Mouse (Mus musculus) E14TG2a.4 (cell line): Measurements from ENCODE around the gene Nhej1.

Source experiments
- H3K27me3 ChIP-seq: 2 replicates; pipeline ENCODE4 v1.6.1; 2014; ENCODE audit warnings: low read length, control low read depth; ENCODE audit not compliant: insufficient read depth
- H3K36me3 ChIP-seq: 2 replicates; pipeline ENCODE4 v1.6.1; 2014; ENCODE audit warnings: low read length, control low read depth; ENCODE audit not compliant: insufficient read depth
- H3K4me1 ChIP-seq: replicated peaks from 2 replicates; pipeline ENCODE4 v1.6.1; 2014; ENCODE audit warnings: low read depth, low read length, control low read depth
- H3K4me3 ChIP-seq: replicated peaks from 2 replicates; pipeline ENCODE4 v1.5.1; 2014; ENCODE audit warnings: mild to moderate bottlenecking, low read length
- H3K9me3 ChIP-seq: 2 replicates; pipeline ENCODE4 v1.6.1; 2014; ENCODE audit warnings: low read length, control low read depth
- CTCF ChIP-seq: conservative IDR thresholded peaks from 2 replicates; pipeline ENCODE4 v1.5.1; 2014; ENCODE audit warnings: low read length
- NANOG ChIP-seq: IDR thresholded peaks from 2 replicates; pipeline ENCODE4 v1.6.1; 2014; ENCODE audit warnings: borderline replicate concordance, low read length, mixed read lengths
- POU5F1 ChIP-seq: IDR thresholded peaks from 2 replicates; pipeline ENCODE4 v1.6.1; 2014; ENCODE audit warnings: low read length, borderline replicate concordance

The Nhej1 gene

DNA sequence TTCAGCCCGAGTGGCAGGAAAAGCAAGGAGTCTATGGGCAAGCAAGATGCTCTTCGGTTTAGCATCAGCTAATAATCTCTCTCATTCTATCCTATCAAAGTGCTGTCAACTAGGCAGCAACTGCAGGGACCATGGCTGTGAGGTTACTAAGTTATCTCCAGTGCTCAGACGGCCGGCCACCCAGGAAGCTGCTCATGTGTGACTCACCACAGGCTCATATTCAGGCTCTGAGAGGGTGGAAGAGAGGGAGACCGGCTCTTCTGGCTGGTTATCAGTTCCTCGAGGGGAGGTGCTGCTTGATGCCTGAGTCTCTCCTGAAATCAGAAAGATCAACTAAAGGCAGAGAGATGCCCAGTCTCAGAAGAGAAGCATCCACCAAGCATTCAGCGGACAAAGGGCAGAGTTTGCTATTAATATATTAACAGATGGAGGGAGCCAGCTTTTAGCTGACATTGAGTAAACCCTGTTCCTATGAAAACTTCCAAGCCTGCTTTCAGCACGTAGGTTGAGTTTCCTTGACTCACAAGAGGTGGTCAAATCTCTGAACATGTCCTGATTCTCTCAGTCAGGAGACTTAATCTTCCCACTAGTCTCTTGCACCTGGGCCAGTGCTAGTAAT, 156.9 kb downstream of the Nhej1 start:
- peaks cover 13% of the 10 kb centered on the region for H3K27me3 ChIP-seq
- TF ChIP-seq CTCF (no peak), POU5F1 (no peak), NANOG (no peak)
- no peaks in the 10 kb centered on the region for H3K9me3 ChIP-seq
- no peak overlapping the region for H3K4me3 ChIP-seq
- peaks cover 4% of the 10 kb centered on the region; the same call in 1 of the 2 replicates for H3K36me3 ChIP-seq
- H3K4me1 ChIP-seq = peaks cover 22% of the 10 kb centered on the region

DNA sequence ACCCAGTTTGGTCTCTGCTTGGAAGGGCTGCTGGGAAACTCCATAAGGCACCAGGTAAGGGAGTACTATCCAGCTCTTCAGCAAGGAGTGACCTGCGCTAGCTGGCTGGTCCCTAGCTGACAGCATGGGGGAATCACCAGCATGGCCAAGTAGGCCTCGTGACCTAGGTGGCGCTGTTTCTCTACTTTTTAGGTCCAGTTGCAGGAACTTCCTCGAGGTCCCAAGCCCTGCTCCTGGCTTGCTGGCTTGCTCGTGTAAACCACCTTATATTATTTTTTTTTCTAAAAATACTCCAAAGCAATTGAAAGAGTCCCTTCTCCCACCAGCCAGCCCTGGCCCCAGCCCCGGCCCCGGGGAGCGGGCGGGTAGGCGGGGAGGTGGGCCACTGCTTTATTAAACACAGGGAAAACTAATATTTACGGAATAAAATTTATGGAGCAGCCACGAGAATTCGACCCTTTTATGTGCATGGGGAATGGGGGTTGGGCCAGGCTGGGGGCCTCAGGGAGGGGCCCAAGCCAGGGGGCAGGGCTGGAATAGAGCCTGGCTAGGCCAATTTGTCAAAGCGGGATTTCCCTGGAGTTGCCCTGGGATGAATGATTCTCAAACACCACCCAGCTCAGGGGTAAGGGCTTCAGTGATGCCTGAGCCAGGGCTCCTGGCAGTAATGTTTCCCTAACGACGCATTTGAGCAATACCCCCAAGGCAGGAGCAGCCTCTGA, 160.3 kb downstream of the Nhej1 start:
- peaks cover 4% of the 10 kb centered on the region; the same call in 1 of the 2 replicates for H3K36me3 ChIP-seq
- no peak overlapping the region for H3K4me3 ChIP-seq

DNA sequence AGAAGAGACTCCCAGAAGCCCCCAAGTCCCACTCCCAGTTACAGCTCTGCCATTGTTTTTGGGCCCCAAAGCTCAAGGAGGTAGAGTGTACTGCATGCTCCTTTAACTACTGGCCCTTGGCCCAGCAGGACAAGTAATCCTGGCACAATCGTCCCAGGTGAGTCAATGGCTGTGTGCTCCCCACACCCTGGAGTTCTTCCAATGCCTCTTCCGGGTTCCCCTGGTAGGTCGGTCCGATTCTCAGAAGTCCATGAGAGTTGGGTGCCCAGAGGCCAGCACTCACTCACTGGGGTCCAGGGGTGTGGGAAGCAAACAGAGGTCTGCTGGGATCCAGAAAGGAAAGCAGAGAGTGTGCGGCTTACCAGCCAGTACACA, 162.2 kb downstream of the Nhej1 start:
- Histone ChIP-seq H3K36me3 (peaks cover 4% of the 10 kb centered on the region; the same call in 1 of the 2 replicates), H3K9me3 (no peaks in the 10 kb centered on the region), H3K27me3 (peaks cover 37% of the 10 kb centered on the region), H3K4me1 (peaks cover 12% of the 10 kb centered on the region), H3K4me3 (no peak overlapping the region)
- no peak for TF ChIP-seq CTCF

More for the DNA sequence above, 160.3 kb downstream of the Nhej1 start:
- Histone ChIP-seq H3K9me3 (no peaks in the 10 kb centered on the region), H3K27me3 (peaks cover 27% of the 10 kb centered on the region), H3K4me1 (peaks cover 12% of the 10 kb centered on the region)
- peak; percentile 54 for TF ChIP-seq CTCF
- TF ChIP-seq POU5F1 = no peak
- no peak for TF ChIP-seq NANOG

DNA sequence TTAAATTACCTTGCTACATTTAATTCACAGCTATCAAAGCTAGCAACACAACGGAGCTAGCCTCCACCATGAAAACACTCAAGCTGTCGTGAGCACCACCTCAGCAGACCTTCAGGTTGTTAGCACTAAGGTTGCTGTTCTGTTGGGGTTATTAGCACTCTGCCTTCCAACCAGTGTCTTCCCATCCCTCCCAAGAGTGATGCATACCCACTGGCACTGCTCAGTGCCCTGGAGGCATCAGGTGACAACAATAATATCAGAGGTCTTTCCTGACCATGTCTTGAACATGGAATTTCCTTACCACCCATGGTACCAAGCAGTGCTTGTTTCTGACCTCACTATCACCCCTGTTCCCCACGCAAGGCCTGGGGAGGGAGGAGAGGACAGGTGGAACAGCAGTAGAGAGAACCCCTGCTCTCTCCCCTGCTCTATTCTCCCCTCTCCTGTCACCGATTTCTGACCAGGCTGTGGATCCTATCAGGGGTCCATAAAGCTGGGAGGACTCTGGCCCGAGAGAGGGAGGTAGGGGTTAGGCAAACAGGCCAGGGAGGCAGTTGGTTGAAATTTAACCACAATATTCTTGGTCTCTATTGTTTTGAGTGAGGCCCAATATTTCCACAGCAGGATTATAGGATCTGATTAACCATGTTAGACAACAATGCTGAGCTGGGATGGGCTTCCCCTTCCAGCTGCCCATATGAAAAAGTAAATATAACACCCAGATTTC, 162.7 kb downstream of the Nhej1 start:
- Histone ChIP-seq H3K4me3 (no peak overlapping the region), H3K27me3 (peaks cover 43% of the 10 kb centered on the region), H3K4me1 (peaks cover 12% of the 10 kb centered on the region), H3K9me3 (no peaks in the 10 kb centered on the region), H3K36me3 (peaks cover under 1% of the 10 kb centered on the region; the same call in 1 of the 2 replicates)
- TF ChIP-seq POU5F1 (no peak), NANOG (no peak), CTCF (no peak)

DNA sequence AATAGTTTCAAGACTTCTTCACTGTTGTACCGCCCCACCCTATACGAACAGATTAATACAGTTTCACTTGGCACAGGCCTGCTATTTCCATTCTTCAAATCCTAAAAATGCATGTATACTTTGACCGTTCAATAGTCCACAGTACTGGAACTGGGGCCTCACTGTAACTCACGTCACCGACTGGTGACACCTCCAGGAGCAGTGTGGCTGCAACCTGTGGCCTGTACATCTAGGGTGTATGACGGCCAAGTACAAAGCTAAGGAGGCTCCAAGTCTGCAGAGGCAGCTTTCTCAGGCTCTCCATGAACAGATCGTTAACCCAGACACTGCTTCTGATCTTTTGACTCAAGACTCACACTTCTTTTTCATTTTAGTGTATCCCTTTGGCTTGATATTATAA, 163.3 kb downstream of the Nhej1 start:
- TF ChIP-seq CTCF (no peak), NANOG (no peak), POU5F1 (no peak)
- Histone ChIP-seq H3K4me3 (no peak overlapping the region), H3K9me3 (no peaks in the 10 kb centered on the region), H3K4me1 (peaks cover 12% of the 10 kb centered on the region), H3K27me3 (peaks cover 43% of the 10 kb centered on the region), H3K36me3 (no peaks in the 10 kb centered on the region)

DNA sequence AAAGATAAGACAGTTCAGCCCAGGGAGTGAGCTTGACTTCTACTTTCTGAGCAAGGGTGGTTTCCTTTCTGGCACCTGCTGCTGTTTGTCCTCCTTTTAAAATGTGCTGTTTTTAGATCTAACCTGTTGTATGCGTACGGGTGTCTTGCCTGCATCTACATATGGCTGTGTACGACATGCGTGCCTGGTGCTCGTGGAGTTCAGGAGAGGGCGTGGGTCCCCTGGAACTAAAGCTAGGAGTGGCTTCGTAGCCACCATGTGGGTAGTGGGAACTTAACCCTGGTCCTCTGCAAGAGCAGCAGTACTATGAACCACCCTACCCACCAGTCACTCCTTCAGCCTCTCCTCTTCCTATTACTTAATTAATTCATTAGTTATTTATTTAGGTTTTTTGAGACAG, 164.9 kb downstream of the Nhej1 start:
- Histone ChIP-seq H3K4me1 (peaks cover 10% of the 10 kb centered on the region), H3K9me3 (no peaks in the 10 kb centered on the region), H3K36me3 (no peaks in the 10 kb centered on the region), H3K27me3 (peaks cover 51% of the 10 kb centered on the region), H3K4me3 (no peak overlapping the region)
- TF ChIP-seq NANOG (no peak), CTCF (no peak), POU5F1 (no peak)

DNA sequence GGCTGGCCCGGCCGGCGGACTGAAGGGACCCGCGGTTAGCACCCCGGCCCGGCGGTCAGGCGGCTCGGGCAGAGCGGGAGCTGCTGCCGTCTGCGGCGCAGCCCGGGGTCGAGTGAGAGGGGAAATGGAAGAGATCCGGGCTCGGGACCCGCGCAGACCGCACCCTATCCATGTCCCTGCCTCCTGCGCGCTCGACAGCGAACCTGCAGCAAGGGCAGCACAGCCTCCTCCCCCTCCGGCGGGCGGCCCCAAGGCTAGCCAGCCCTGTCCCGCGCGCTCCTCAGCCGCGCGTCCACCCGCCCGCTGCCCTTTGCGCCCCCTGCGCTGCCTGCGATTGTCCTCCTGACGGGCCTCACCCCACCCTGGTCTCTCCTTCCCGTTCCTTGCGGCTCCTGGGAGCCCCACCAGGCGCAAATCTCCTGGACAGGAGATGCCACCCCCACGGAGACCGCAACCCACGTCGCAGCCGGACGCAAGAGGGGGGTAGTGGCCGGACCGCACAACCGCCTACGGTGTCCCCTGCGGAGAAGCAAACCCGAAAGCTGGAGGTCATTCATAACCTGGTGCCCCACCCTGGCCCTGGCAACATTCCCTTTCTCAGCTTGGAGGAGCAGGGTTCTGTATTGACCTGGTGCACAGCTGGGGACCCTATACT, 173.3 kb downstream of the Nhej1 start, which contains the start of gene Ihh:
Ihh (minus strand) TSS at position 117 of the 655 bp plus-strand sequence.
- H3K36me3 ChIP-seq = no peaks in the 10 kb centered on the region
- H3K4me3 ChIP-seq = peak within 1 kb of the TSS; percentile 66
- peaks cover 36% of the 10 kb centered on the region for H3K4me1 ChIP-seq
- TF ChIP-seq CTCF = no peak
- TF ChIP-seq NANOG = no peak
- TF ChIP-seq POU5F1 = no peak
- no peaks in the 10 kb centered on the region for H3K9me3 ChIP-seq
- peaks cover 91% of the 10 kb centered on the region for H3K27me3 ChIP-seq
